Mouse (Mus musculus): ENCODE results near the gene Slc27a2.
"Not testable (repeated sequence)": the region's sequence is repeated elsewhere in the genome, so short reads cannot be mapped to it uniquely, and the experiment has no call there.

The Slc27a2 gene

GRCm38 (mm10) chr2:126552357-126553290, at the start of gene Slc27a2:
Gene Slc27a2, plus strand, starts transcription at chr2:126552407.
- DNase-seq, result no peak

GRCm38 (mm10) chr2:126505156-126505555, 47.1 kb upstream of the Slc27a2 start:
- no peak for DNase-seq

GRCm38 (mm10) chr2:126507477-126507876, 44.7 kb upstream of the Slc27a2 start:
- DNase-seq, result no peak

GRCm38 (mm10) chr2:126508228-126508627, 44.0 kb upstream of the Slc27a2 start:
- DNase-seq, result no peak

DNA sequence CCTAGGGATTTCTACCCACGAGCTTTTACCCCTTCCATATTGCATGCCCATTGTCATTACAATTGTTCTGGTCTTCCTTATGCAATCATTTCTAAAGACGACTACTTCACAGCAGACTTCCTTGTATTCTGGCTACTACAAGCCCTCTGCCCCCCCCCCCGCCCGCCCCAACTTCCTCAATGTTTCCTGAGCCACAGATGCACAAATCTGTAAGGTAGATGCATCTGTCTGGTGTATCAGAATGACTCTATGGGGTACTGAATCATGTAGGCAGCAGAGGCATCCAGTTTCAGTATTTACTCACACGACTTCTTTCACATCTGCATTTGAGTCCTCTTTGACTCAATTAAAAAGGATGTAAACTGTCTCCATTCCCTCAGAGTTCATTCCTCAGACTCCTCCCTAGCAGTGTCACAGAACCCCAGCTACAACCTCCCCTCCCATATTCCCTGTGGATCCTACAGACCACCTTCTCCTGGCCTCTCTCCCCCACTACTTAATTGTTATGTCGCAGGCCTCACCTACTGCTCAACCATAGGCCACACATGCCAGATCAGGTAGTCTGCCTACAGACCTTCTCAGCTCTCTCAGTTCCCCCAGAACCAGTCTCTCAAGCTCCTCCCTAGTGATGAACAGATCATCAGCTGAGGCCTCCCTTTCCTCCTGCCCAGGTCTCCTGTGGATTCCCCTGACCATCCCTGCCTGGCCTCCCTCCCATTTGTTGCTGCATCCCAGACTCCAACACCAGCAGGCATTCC, 37.0 kb upstream of the Slc27a2 start:
- no peak for DNase-seq

GRCm38 (mm10) chr2:126519872-126520581, 32.2 kb upstream of the Slc27a2 start:
- DNase-seq, result no peak

- no peak for DNase-seq
These were observed 31.4 kb upstream of the Slc27a2 start for GRCm38 (mm10) chr2:126520828-126521227.

GRCm38 (mm10) chr2:126521471-126521870, 30.7 kb upstream of the Slc27a2 start:
- no peak for DNase-seq

GRCm38 (mm10) chr2:126522056-126522455, 30.2 kb upstream of the Slc27a2 start:
- DNase-seq, result no peak

DNA sequence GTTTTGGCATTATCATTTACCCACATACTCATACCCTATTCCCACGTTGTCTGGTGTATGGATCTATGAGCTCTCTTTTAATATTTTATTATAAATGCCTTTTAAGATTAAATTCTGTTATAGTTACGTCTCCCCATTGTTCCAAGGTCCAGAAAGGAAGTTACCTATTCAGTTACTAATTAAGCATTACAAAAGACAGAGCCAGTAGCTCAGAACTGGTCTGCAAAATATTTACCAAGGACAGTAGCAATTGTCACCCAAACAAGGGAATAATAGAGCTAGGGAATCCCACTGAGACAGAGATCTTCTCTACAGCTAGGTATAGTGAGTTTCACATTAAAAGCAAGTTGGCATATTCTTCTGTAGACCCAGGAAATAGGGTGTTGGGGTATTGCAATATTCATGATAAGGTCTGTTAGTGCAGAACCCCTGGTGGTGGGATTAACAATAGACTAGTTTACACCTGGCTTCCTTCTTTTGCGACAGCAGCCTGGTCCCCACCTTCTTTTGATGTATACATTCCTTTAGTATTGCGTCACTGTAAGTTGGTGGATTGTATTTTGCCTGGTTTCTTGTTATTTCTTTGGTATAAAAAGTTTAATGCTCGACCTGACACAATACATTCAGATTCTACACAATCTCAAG, 29.0 kb upstream of the Slc27a2 start:
- DNase-seq, result not testable (repeated sequence)

DNA sequence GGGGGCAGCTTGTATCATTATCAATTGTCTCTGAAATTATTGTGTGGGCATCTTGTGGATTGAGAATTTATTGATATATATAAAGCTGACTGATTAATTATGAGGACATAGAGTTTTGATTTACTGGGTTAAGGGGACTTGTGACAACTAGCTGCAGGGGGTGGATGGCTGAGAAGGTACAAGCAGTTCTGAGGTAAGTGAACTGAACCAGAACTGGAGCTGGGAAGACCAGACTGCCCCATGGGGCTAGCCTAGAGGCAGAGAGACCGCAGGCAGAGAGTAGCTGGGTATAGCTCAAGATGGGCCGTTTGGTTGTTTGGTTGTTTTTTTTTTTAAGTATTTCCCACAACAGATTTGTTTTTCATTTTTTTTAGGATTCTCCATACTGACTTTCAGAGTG, 27.9 kb upstream of the Slc27a2 start:
- DNase-seq, result no peak

GRCm38 (mm10) chr2:126527461-126527860, 24.7 kb upstream of the Slc27a2 start:
- no peak for DNase-seq

DNA sequence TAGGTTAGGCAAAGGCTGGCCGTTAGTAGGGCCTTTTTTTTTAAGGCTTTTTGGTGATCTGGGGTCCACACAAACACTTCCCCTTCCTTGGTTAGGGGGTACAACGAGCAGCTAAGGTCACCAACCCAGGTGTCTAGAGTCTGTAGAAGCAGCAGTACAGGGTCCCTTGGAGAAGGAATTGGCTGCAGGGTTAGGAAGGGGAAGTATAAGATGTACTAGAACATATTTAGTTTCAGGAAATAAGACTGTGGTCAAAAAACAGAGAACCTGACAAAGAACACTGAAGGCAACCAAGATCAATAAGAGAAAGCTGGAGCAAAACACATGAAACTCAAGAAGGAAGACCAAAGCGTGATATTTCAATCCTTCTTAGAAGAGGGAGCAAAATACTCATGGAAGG, 21.6 kb upstream of the Slc27a2 start:
- no peak for DNase-seq

DNA sequence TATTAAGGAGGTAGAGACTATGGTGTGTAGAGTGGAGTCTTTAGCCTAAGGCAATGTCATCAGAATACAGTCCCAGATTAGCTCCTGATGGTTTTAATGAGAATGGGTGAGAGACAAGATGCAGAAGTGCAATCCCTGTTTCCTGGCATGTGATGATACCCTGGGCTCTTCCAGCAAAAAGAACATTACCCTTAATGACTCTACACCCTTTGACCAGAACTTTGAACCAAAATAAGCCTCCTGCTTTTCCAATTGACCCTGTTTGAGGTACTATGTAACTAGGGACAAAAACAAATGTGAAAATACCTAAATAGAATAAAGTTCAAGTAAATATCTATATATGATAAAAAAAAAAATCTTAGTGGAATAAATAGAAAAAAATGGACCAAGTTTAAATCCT, 14.6 kb upstream of the Slc27a2 start:
- DNase-seq, result no peak

- no peak for DNase-seq
These were observed 11.7 kb upstream of the Slc27a2 start for GRCm38 (mm10) chr2:126540390-126540925.

DNA sequence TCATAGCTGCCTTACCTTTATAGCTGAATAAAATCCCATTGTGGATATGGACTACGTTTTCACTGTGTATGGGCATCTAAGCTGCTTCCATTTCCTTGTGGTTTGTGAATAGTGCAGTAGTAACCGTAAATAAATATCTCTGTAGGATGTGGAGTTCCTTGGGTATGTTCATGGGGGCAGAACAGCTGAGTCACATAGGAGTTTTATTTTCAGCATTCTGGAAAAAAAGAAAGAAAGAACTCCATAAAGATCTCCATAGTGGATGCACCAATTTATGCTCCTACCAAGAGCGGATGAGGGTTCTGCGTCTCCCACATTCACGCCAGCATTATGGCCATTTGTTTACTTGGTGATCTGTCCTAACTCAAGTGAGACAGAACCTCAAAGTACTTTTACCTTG, 10.0 kb upstream of the Slc27a2 start:
- no peak for DNase-seq

DNA sequence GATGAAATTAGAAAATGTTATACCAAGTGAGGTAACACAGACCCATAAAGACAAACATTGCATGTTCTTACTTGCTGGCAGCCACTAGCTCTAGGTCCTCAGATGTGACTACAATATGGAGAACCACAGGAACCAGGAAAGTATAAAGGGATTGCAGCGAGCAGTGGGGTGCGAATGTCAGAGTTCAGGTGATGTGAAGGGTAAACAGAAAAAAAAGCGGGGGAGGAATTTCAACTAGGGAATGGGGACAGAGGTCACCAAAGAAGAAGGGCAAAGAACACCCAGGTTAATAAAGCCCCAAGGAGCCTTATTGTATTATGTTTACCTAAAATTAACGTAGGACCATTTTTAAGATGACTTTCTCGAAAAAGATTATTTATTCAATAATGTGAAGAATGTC, 6.9 kb upstream of the Slc27a2 start:
- DNase-seq, result no peak

DNA sequence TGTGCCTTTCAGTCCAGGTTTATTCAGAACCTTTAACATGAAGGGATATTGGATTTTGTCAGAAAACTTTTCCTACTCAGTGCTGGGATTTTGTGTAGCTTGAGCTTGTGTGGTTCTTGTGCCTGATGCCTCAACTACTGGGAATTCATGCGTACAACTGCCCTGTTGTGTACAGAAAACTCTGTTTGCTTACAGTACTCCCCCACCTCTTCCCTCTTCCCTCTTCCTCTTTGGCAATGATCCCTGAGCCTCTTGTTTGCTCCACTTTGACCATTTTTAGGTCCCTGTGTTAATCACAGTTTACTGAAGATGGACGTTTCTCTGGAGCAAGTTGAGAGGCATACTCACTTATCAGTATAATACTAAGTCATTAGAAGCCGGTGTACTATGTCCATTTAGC, 5.8 kb upstream of the Slc27a2 start:
- no peak for DNase-seq

DNA sequence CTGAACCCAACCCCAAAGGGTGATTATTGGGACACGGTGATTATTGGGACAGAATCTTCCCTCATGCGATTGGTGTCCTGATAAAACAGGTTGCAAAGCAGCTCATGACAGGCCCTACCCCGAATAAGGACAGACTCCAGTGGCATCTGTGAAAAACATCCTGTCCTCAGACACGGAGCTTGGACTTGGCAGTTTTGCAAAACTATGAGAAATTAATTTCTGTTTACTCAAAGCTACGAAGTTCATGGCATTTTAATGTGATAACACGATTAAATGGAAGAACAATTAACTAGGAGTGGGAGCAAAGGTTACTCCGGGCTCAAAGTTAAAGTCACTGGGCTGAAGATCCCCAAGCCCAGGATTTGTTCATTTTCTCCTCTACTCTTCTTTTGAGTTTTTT, 2.5 kb upstream of the Slc27a2 start:
- DNase-seq, result no peak

DNA sequence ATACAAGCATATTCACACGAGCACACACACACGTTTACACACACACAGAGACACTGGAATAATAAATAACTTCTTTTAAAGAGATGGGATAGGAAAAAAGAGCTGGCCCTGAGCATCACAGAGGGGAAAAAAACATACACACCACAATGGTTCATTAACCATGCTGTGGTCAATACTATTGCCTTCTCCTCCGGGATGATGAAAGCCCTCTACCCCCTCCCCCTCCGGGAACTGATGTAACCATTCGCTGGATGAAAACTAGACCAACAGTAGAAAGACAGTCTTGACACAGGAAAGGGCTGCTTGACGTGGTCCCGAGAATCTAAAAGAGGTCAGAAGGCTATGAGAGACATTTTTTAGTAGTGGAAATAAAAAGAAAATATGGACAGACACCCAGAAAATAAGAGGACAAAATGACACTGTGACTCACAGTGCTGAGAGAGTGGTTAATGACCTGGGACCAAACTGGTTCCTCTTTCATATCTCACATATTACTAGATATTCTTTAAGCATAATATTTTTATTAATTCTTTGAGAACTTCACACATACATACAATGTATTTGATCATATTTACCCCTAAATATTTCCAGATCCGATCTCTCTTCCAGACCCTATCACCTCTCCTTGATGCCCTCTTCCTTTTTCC, 840 bp upstream of the Slc27a2 start:
- DNase-seq, result no peak

- no peak for DNase-seq
These were observed 311 bp upstream of the Slc27a2 start for GRCm38 (mm10) chr2:126551896-126552295.

DNA sequence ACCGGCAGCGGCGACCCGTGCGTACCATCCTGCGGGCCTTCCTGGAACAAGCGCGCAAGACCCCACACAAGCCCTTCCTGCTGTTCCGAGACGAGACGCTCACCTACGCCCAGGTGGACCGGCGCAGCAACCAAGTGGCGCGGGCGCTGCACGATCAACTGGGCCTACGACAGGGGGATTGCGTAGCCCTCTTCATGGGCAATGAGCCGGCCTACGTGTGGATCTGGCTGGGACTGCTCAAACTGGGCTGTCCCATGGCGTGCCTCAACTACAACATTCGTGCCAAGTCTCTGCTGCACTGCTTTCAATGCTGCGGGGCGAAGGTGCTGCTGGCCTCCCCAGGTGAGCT, 1.1 kb downstream of the Slc27a2 start:
- no peak for DNase-seq
